Mouse (Mus musculus): ENCODE data around the gene 5430419D17Rik.

GRCm38 (mm10) chr7:131331688-131332087, 157.5 kb downstream of the 5430419D17Rik start:
- TF ChIP-seq POLR2A (IDR thresholded peaks at IDR 0.05; ENCODE audit: extremely low read depth, insufficient read depth, low read length) (no peak), CTCF (IDR thresholded peaks at IDR 0.05; ENCODE audit: low read depth, low read length) (no peak)

All from liver, adult 2 months (tissue).